Mouse (Mus musculus): ENCODE measurements around the gene Ifngr2. TPM values are rescaled to one million over a fixed set of nuclear protein-coding genes. Genes with fewer than 3 reads are reported as not detected.

The Ifngr2 gene
- polyA plus RNA-seq, 1 experiment from 2014 or later = 34.8 TPM

DNA sequence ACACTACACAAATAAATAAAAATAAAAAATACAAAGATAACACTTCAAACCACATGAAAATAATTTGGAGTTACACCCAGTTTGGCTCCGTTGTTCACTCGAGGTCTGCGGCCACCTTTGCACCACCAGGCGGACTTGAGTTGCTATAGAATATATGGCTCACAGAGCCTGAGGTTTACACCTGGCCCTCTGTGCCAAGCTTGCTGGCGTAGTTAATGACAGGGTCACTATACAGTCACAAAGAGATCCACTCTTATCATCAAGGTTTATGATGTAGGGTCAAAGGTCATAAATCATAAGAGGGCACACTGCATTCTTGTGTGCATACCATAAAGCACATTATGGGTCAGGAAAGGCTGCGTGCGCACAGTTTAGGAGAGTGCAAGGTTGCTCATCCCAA, 19.1 kb downstream of the Ifngr2 start:
- H3K4me2 ChIP-seq = no peak overlapping the region
- no peaks in the 10 kb centered on the region for H3K9me3 ChIP-seq (ENCODE audit: control insufficient read depth, low read length)
- H3K27me3 ChIP-seq (ENCODE audit: control insufficient read depth, insufficient read depth, low read length) = no peaks in the 10 kb centered on the region
- DNase-seq (ENCODE audit: low spot score, missing footprints) (no peak), ATAC-seq (ENCODE audit: low FRiP score) (no peak)
- H3K4me3 ChIP-seq (ENCODE audit: low read depth, low read length) = no peak overlapping the region
- no peak overlapping the region for H3K27ac ChIP-seq (ENCODE audit: low read depth, low read length)
- H3K4me1 ChIP-seq (ENCODE audit: control insufficient read depth, insufficient read depth, low read length) = no peaks in the 10 kb centered on the region
- H3K9ac ChIP-seq (ENCODE audit: low read length) = no peak overlapping the region
- 92% methylated on average over 7 of the region's 7 CpGs for WGBS
- H3K36me3 ChIP-seq (ENCODE audit: control insufficient read depth, insufficient read depth, low read length) = no peaks in the 10 kb centered on the region

DNA sequence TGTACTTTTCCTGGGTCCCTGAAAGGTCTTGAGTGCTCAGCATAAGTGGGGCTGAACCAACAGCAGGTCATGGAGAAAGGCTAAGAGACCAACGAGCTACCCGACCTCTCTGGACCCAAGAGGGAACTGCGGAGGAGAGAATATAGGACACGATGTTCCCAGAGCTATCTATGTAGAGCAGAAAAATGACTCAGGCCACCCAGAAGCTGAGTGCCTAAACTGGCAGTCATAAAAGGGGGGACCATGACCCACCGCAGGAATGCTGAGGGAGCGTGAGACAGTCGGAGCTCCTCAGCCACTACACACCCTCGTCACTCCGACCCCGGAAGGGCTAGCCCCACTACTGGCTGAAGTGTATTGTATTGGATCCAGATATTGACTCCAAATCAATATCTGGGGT, 22.1 kb downstream of the Ifngr2 start:
- Histone ChIP-seq H3K27me3 (ENCODE audit: control insufficient read depth, insufficient read depth, low read length) (no peaks in the 10 kb centered on the region), H3K4me2 (no peak overlapping the region), H3K4me1 (ENCODE audit: control insufficient read depth, insufficient read depth, low read length) (no peaks in the 10 kb centered on the region), H3K9ac (ENCODE audit: low read length) (no peak overlapping the region), H3K36me3 (ENCODE audit: control insufficient read depth, insufficient read depth, low read length) (no peaks in the 10 kb centered on the region), H3K4me3 (ENCODE audit: low read depth, low read length) (no peak overlapping the region), H3K27ac (ENCODE audit: low read depth, low read length) (no peak overlapping the region), H3K9me3 (ENCODE audit: control insufficient read depth, low read length) (no peaks in the 10 kb centered on the region)
- 91% methylated on average over 10 of the region's 10 CpGs for WGBS
- ATAC-seq (ENCODE audit: low FRiP score) (no peak), DNase-seq (ENCODE audit: low spot score, missing footprints) (no peak)

DNA sequence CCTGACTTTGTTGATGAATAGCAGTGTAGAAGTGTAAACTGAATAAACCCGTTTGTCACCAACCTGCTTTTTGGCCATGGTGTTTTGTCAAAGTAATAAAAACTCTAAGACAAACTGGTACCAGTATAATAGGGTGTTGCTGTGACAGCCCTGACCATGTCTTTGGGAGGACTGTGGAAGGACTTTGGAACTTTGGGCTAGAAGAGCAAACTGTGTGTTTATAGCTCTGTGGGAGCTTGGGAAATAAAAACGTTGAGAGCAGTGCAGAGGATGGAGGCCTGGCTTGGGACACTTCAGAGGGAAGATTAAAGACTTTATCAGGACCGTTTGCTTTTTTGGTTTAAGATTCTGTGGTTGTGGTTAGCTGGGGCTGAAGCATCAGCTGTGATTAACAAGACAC, 24.2 kb downstream of the Ifngr2 start:
- H3K4me2 ChIP-seq = no peak overlapping the region
- H3K4me1 ChIP-seq (ENCODE audit: control insufficient read depth, insufficient read depth, low read length) = no peaks in the 10 kb centered on the region
- H3K9me3 ChIP-seq (ENCODE audit: control insufficient read depth, low read length) = no peaks in the 10 kb centered on the region
- no peak overlapping the region for H3K27ac ChIP-seq (ENCODE audit: low read depth, low read length)
- H3K27me3 ChIP-seq (ENCODE audit: control insufficient read depth, insufficient read depth, low read length) = no peaks in the 10 kb centered on the region
- DNase-seq (ENCODE audit: low spot score, missing footprints) (no peak), ATAC-seq (ENCODE audit: low FRiP score) (no peak)
- no peak overlapping the region for H3K9ac ChIP-seq (ENCODE audit: low read length)
- no peaks in the 10 kb centered on the region for H3K36me3 ChIP-seq (ENCODE audit: control insufficient read depth, insufficient read depth, low read length)
- WGBS = 77% methylated on average over 3 of the region's 3 CpGs
- H3K4me3 ChIP-seq (ENCODE audit: low read depth, low read length) = no peak overlapping the region

DNA sequence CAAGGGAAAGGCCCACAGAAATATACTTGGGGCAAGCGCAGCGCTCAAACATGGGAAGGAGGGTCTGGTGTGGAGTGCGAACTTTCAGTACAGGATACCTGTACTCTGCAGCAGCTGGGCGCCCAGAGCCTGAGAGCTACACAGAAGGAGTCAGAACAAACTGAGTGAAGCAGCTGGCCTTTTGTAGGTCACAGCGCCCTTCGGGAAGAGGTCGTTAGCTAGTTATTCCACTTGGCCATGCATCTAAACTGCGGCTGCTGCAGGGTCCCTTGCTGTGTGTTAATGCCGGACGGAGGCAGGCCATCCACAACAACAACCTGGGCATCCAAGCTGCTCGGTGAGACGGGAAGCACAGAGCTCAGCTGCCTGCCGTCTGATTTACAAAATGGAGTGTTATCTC, 28.3 kb downstream of the Ifngr2 start:
- H3K27me3 ChIP-seq (ENCODE audit: control insufficient read depth, insufficient read depth, low read length) = no peaks in the 10 kb centered on the region
- no peaks in the 10 kb centered on the region for H3K9me3 ChIP-seq (ENCODE audit: control insufficient read depth, low read length)
- no peak overlapping the region for H3K4me3 ChIP-seq (ENCODE audit: low read depth, low read length)
- 79% methylated on average over 13 of the region's 13 CpGs for WGBS
- no peak for DNase-seq (ENCODE audit: low spot score, missing footprints)
- no peaks in the 10 kb centered on the region for H3K4me1 ChIP-seq (ENCODE audit: control insufficient read depth, insufficient read depth, low read length)
- no peak for ATAC-seq (ENCODE audit: low FRiP score)
- no peaks in the 10 kb centered on the region for H3K36me3 ChIP-seq (ENCODE audit: control insufficient read depth, insufficient read depth, low read length)
- no peak overlapping the region for H3K4me2 ChIP-seq
- no peak overlapping the region for H3K9ac ChIP-seq (ENCODE audit: low read length)
- no peak overlapping the region; the same call in 1 of the 2 replicates for H3K27ac ChIP-seq (ENCODE audit: low read depth, low read length)

DNA sequence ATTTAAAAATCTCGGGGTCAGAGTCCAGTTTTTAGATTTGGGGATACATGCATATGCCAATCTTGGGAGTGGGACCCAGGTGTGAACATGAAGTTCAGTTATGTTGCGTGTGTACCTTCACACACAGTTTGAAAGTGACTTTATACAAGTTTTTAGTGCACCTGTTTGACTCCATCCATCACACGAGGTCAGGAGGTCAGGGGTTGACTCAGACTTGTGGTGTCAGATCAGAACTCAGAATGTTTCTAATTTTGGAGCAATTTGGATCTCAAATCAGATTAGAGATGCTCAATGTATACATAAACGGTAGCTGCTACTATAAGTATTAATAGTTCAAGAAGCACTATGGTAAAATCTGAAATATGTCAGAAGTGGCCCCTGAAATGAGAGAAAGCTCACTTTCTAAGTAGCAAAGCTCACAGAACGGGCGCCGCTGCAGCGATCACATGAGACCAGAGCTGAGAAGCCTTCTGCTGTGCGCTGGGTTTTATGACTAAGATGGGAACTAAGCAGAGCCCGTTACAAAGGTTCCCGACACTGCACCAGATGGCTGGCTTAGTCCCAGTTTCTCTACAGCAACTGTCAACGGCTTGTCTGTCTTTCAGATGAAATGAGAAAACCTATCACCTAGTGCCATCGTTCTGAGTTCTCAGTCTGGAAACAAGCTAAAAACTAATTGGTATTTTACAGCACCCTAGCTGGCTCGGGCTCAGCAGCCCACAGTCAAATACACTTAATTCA, 32.3 kb downstream of the Ifngr2 start:
- Histone ChIP-seq H3K4me3 (ENCODE audit: low read depth, low read length) (no peak overlapping the region), H3K27me3 (ENCODE audit: control insufficient read depth, insufficient read depth, low read length) (no peaks in the 10 kb centered on the region), H3K4me1 (ENCODE audit: control insufficient read depth, insufficient read depth, low read length) (no peaks in the 10 kb centered on the region), H3K36me3 (ENCODE audit: control insufficient read depth, insufficient read depth, low read length) (peaks cover 3% of the 10 kb centered on the region; the same call in 1 of the 2 replicates), H3K27ac (ENCODE audit: low read depth, low read length) (no peak overlapping the region), H3K9ac (ENCODE audit: low read length) (no peak overlapping the region), H3K9me3 (ENCODE audit: control insufficient read depth, low read length) (no peaks in the 10 kb centered on the region), H3K4me2 (no peak overlapping the region)
- DNase-seq (ENCODE audit: low spot score, missing footprints) (no peak), ATAC-seq (ENCODE audit: low FRiP score) (no peak)
- WGBS = 89% methylated on average over 14 of the region's 14 CpGs

DNA sequence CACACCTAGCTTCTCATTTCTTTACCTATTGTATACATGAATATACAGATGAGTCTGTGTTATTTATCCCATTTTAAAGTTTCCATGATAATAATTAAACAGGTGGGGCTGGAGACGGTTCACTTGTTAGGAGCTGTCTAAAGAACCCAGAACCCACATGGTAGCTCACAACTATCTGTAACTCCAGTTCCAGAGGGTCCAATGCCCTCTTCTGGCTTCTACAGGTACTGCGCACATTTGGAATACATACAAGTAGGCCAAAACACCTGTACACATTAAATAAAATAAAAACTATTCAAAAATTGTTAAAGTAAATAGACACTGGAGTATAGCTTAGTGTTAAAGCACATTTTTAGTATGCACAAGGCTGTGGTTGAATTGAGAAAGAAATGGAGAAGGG, 35.4 kb downstream of the Ifngr2 start:
- Histone ChIP-seq H3K4me2 (no peak overlapping the region), H3K9ac (ENCODE audit: low read length) (no peak overlapping the region), H3K27ac (ENCODE audit: low read depth, low read length) (no peak overlapping the region), H3K9me3 (ENCODE audit: control insufficient read depth, low read length) (no peaks in the 10 kb centered on the region), H3K4me1 (ENCODE audit: control insufficient read depth, insufficient read depth, low read length) (no peaks in the 10 kb centered on the region), H3K4me3 (ENCODE audit: low read depth, low read length) (no peak overlapping the region), H3K27me3 (ENCODE audit: control insufficient read depth, insufficient read depth, low read length) (no peaks in the 10 kb centered on the region), H3K36me3 (ENCODE audit: control insufficient read depth, insufficient read depth, low read length) (peaks cover 3% of the 10 kb centered on the region; the same call in 1 of the 2 replicates)
- DNase-seq (ENCODE audit: low spot score, missing footprints) = no peak
- WGBS = 76% methylated on average over 2 of the region's 2 CpGs
- ATAC-seq (ENCODE audit: low FRiP score) = no peak

DNA sequence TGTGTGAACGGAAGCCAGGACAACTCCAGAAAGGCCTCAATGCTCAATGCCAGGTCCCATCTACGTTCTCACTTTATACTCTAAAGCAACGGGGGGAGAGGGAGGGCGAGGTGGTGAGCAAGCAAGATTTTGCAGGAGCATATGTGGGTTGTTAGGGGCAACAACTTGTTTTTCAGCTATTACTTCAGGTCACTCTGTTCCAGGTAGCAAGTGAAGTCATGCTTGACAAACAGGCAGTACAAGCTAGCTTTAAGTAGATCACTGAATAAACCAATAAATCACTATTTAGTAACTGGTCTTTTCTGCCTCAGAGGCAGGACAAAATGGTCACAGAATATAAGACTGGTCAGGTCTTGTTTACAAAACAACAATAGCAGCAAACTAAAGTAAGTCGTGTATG, 38.7 kb downstream of the Ifngr2 start:
- H3K36me3 ChIP-seq (ENCODE audit: control insufficient read depth, insufficient read depth, low read length) = peaks cover 3% of the 10 kb centered on the region; the same call in 1 of the 2 replicates
- H3K9me3 ChIP-seq (ENCODE audit: control insufficient read depth, low read length) = no peaks in the 10 kb centered on the region
- no peaks in the 10 kb centered on the region for H3K4me1 ChIP-seq (ENCODE audit: control insufficient read depth, insufficient read depth, low read length)
- H3K4me3 ChIP-seq (ENCODE audit: low read depth, low read length) = no peak overlapping the region
- no peak overlapping the region for H3K4me2 ChIP-seq
- no peak overlapping the region for H3K9ac ChIP-seq (ENCODE audit: low read length)
- DNase-seq (ENCODE audit: low spot score, missing footprints) (no peak), ATAC-seq (ENCODE audit: low FRiP score) (no peak)
- WGBS = 83% methylated on average over 5 of the region's 5 CpGs
- H3K27me3 ChIP-seq (ENCODE audit: control insufficient read depth, insufficient read depth, low read length) = no peaks in the 10 kb centered on the region
- H3K27ac ChIP-seq (ENCODE audit: low read depth, low read length) = no peak overlapping the region

DNA sequence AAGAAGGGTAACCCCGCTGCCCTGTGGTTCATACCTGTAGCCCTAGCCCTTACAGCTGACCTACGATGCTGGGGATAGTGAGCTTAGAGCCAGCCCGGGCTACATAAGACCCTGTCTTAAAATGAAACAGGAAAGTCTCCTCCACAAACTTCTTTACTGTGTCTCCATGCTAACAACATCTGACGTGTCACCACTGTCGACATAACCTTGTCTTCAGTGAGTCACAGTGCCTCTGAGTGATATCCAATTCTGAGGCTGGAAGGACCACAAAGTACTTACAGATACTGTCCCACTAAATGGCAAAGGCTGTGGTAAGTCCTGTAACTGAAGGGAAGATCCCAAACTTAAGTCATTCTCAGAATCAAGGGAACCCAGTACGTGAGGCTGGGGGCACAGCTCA, 39.4 kb downstream of the Ifngr2 start:
- ATAC-seq (ENCODE audit: low FRiP score) = no peak
- 93% methylated on average over 6 of the region's 6 CpGs for WGBS
- H3K27ac ChIP-seq (ENCODE audit: low read depth, low read length) = no peak overlapping the region

DNA sequence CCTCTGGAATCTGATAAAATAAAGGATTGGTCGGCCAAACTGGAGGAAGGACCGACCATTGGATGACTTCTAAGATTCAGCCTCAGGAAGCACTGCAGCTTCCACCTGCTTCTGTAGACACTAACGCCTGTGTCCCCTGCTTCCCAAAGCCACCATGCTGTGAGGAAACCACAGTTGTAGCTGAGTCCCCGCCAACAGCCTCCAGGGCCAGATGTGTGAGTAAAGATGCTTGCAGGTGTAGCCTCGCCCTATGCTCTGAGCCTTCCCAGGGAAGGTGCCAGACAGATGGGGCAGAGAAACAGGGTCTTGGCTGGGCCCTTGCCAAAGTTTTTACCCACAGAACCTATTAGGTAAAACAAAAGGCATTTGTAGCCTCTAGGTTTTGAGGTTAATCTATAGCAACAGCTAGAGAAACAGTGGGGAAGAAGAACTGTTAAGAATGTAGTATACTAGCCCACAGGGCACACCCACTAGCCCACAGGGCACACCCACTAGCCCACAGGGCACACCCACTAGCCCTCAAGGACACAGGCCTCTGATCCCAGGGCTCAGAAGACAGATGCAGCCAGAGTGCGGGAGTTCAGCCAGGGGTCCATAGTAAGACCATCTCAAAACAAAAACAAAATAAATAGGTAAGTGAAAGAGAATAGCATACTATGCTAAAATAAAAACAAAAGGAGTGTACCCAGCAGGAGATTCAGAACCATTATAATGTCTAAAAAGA, 41.0 kb downstream of the Ifngr2 start:
- H3K4me2 ChIP-seq = no peak overlapping the region
- no peaks in the 10 kb centered on the region for H3K36me3 ChIP-seq (ENCODE audit: control insufficient read depth, insufficient read depth, low read length)
- H3K4me1 ChIP-seq (ENCODE audit: control insufficient read depth, insufficient read depth, low read length) = no peaks in the 10 kb centered on the region
- 61% methylated on average over 6 of the region's 6 CpGs for WGBS
- H3K9me3 ChIP-seq (ENCODE audit: control insufficient read depth, low read length) = no peaks in the 10 kb centered on the region
- no peak overlapping the region for H3K9ac ChIP-seq (ENCODE audit: low read length)
- DNase-seq (ENCODE audit: low spot score, missing footprints) (no peak), ATAC-seq (ENCODE audit: low FRiP score) (no peak)
- H3K4me3 ChIP-seq (ENCODE audit: low read depth, low read length) = no peak overlapping the region
- no peaks in the 10 kb centered on the region for H3K27me3 ChIP-seq (ENCODE audit: control insufficient read depth, insufficient read depth, low read length)
- H3K27ac ChIP-seq (ENCODE audit: low read depth, low read length) = no peak overlapping the region

More for the DNA sequence above, 39.4 kb downstream of the Ifngr2 start:
- no peak for DNase-seq (ENCODE audit: low spot score, missing footprints)
- Histone ChIP-seq H3K4me3 (ENCODE audit: low read depth, low read length) (no peak overlapping the region), H3K36me3 (ENCODE audit: control insufficient read depth, insufficient read depth, low read length) (peaks cover under 1% of the 10 kb centered on the region; the same call in 1 of the 2 replicates), H3K9ac (ENCODE audit: low read length) (no peak overlapping the region), H3K27me3 (ENCODE audit: control insufficient read depth, insufficient read depth, low read length) (no peaks in the 10 kb centered on the region), H3K4me2 (no peak overlapping the region), H3K9me3 (ENCODE audit: control insufficient read depth, low read length) (no peaks in the 10 kb centered on the region), H3K4me1 (ENCODE audit: control insufficient read depth, insufficient read depth, low read length) (no peaks in the 10 kb centered on the region)

Data from midbrain, embryonic 11.5 days (tissue).